Mouse (Mus musculus) midbrain, postnatal 0 days (tissue): ENCODE measurements around the gene Adora3. TPM values are rescaled to one million over a fixed set of nuclear protein-coding genes. Genes with fewer than 3 reads are reported as not detected.

Experiments
- ATAC-seq: fragments of 200-750 bp; cut with Nextera tagmentation; 2 replicates; pipeline ENCODE4 v1.8.0; 2017; ENCODE audit warnings: moderate number of reproducible peaks, mild to moderate bottlenecking, moderate TSS enrichment, moderate library complexity; ENCODE audit not compliant: low FRiP score
- DNase-seq: peaks from one replicate; pipeline ENCODE4 v3.0.0-alpha.2; 2015; ENCODE audit warnings: low spot score
- H3K27ac ChIP-seq: fragments of 300-500 bp; sonication (generic); 2 replicates; pipeline ENCODE4 v1.5.1; 2014; ENCODE audit warnings: low read depth, mild to moderate bottlenecking, low read length, mixed read lengths
- H3K27me3 ChIP-seq: fragments of 300-500 bp; sonication (generic); 2 replicates; pipeline ENCODE4 v1.6.1; 2014; ENCODE audit warnings: low read length, control low read depth, mixed read lengths; ENCODE audit not compliant: insufficient read depth
- H3K36me3 ChIP-seq: fragments of 300-500 bp; sonication (generic); 2 replicates; pipeline ENCODE4 v1.6.1; 2014; ENCODE audit warnings: low read length, control low read depth, mixed read lengths; ENCODE audit not compliant: insufficient read depth
- H3K4me1 ChIP-seq: fragments of 300-500 bp; sonication (generic); 2 replicates; pipeline ENCODE4 v1.6.1; 2014; ENCODE audit warnings: mild to moderate bottlenecking, control low read depth, antibody characterized with exemption, low read length, mixed read lengths; ENCODE audit not compliant: insufficient read depth
- H3K4me2 ChIP-seq: fragments of 300-500 bp; sonication (generic); 2 replicates; pipeline ENCODE4 v1.6.1; 2014; ENCODE audit warnings: low read depth, mild to moderate bottlenecking, low read length, mixed read lengths; ENCODE audit not compliant: poor library complexity, severe bottlenecking
- H3K4me3 ChIP-seq: fragments of 300-500 bp; sonication (generic); 2 replicates; pipeline ENCODE4 v1.5.1; 2014; ENCODE audit warnings: low read depth, mild to moderate bottlenecking, low read length, moderate library complexity
- H3K9ac ChIP-seq: fragments of 300-500 bp; sonication (generic); replicated peaks from 2 replicates; pipeline ENCODE4 v1.6.1; 2014; ENCODE audit warnings: mild to moderate bottlenecking, low read length, moderate library complexity, mixed read lengths; ENCODE audit not compliant: poor library complexity, severe bottlenecking
- H3K9me3 ChIP-seq: fragments of 300-500 bp; sonication (generic); 2 replicates; pipeline ENCODE4 v1.6.1; 2016; ENCODE audit warnings: low read length, control low read depth
- CTCF ChIP-seq: IDR thresholded peaks from 2 replicates; pipeline ENCODE4 v1.5.1; 2016; ENCODE audit warnings: antibody characterized with exemption, mild to moderate bottlenecking
- WGBS: fragments of 180-500 bp; shearing (Covaris S2); extraction: QIAGEN DNeasy Blood & Tissue Kit; methylation state at CpG from one replicate; pipeline ENCODE4 v1.1.7; 2014; 5-methylcytosine and 5-hydroxymethylcytosine counted together
- polyA plus RNA-seq: library from polyadenylated mRNA; unstranded; fragments of >200 nt; fragmentation: Nextera tagmentation; extraction: Ambion mirVana; gene quantifications from 2 replicates; pipeline ENCODE4 v1.2.1, GENCODE M21; 2015
- total RNA-seq: library from RNA; depleted of rRNA; stranded (reverse); fragments of >200 nt; gene quantifications from 2 replicates; pipeline ENCODE4 v1.2.3, GENCODE M21; 2014

The Adora3 gene
- total and polyA plus RNA-seq, 2 experiments from 2014 or later: 0.30 to 0.77 TPM

DNA sequence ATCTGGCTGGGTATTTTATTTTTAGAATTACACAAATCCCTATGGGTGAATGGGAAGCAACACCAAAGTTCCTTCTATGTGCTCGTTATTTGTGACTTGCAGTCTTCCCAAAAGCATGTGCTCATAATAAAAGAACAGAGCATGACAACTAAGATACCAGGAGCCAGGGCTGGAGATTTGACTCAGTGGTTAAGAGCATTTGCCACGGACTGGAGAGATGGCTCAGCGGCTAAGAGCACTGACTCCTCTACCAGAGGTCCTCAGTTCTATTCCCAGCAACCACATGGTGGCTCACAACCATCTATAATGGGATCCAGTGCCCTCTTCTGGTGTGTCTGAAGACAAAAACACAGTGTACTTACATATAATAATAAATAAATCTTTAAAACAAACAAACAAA, 26.2 kb downstream of the Adora3 start:
- TF ChIP-seq CTCF: no peak
- H3K27me3 ChIP-seq: no peaks in the 10 kb centered on the region
- ATAC-seq: no peak
- H3K4me2 ChIP-seq: no peak overlapping the region
- no peak overlapping the region for H3K9ac ChIP-seq
- H3K36me3 ChIP-seq: no peaks in the 10 kb centered on the region
- H3K27ac ChIP-seq: no peak overlapping the region
- WGBS: 76% methylated on average over 3 of the region's 3 CpGs
- H3K9me3 ChIP-seq: no peaks in the 10 kb centered on the region
- no peak for DNase-seq
- no peak overlapping the region for H3K4me3 ChIP-seq
- no peaks in the 10 kb centered on the region for H3K4me1 ChIP-seq

GRCm38 (mm10) chr3:105898325-105898724, 27.7 kb downstream of the Adora3 start:
- H3K27ac ChIP-seq: no peak overlapping the region
- no peaks in the 10 kb centered on the region for H3K36me3 ChIP-seq
- no peaks in the 10 kb centered on the region for H3K27me3 ChIP-seq
- no peak for TF ChIP-seq CTCF
- no peak overlapping the region for H3K9ac ChIP-seq
- no peak overlapping the region for H3K4me3 ChIP-seq
- DNase-seq (no peak), ATAC-seq (no peak)
- no peaks in the 10 kb centered on the region for H3K9me3 ChIP-seq
- WGBS: 88% methylated on average over 2 of the region's 2 CpGs
- no peak overlapping the region for H3K4me2 ChIP-seq
- no peaks in the 10 kb centered on the region for H3K4me1 ChIP-seq

DNA sequence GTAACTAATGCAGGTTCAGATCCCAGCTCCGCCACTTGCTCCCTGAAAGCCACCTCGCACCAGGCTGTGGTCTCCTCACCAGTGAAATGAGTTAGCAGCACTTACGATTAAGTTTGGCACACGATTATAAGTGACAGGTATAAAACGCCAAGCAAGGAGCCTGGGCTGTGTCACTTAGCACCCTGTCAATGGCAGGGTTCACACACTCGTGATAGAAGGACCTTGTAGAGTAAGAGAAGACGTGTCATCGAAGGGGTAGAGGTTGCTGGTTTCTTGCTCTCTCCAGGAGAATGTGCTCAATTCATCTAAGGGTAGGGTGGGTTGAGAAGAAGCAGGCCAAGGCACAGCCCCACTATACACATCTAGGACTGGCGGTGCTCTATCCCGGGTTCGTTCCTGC, 28.2 kb downstream of the Adora3 start:
- Histone ChIP-seq H3K9ac (no peak overlapping the region), H3K4me3 (no peak overlapping the region), H3K9me3 (no peaks in the 10 kb centered on the region), H3K27me3 (no peaks in the 10 kb centered on the region), H3K4me2 (no peak overlapping the region), H3K36me3 (no peaks in the 10 kb centered on the region), H3K4me1 (no peaks in the 10 kb centered on the region), H3K27ac (no peak overlapping the region)
- TF ChIP-seq CTCF: no peak
- 93% methylated on average over 11 of the region's 11 CpGs for WGBS
- ATAC-seq (no peak), DNase-seq (no peak)

GRCm38 (mm10) chr3:105899394-105900147, 28.9 kb downstream of the Adora3 start:
- Histone ChIP-seq H3K27me3 (no peaks in the 10 kb centered on the region), H3K9me3 (no peaks in the 10 kb centered on the region), H3K9ac (no peak overlapping the region), H3K27ac (no peak overlapping the region), H3K4me1 (no peaks in the 10 kb centered on the region), H3K36me3 (no peaks in the 10 kb centered on the region), H3K4me3 (no peak overlapping the region), H3K4me2 (no peak overlapping the region)
- WGBS: 43% methylated on average over 8 of the region's 8 CpGs
- DNase-seq (peak; percentile 84), ATAC-seq (peak; percentile 69)
- TF ChIP-seq CTCF: peak; percentile 95

GRCm38 (mm10) chr3:105900266-105900665, 29.6 kb downstream of the Adora3 start:
- Histone ChIP-seq H3K9ac (no peak overlapping the region), H3K27me3 (no peaks in the 10 kb centered on the region), H3K4me2 (no peak overlapping the region), H3K9me3 (no peaks in the 10 kb centered on the region), H3K27ac (no peak overlapping the region), H3K4me3 (no peak overlapping the region), H3K4me1 (no peaks in the 10 kb centered on the region), H3K36me3 (no peaks in the 10 kb centered on the region)
- DNase-seq (no peak), ATAC-seq (no peak)
- 83% methylated on average over 6 of the region's 6 CpGs for WGBS
- TF ChIP-seq CTCF: no peak

GRCm38 (mm10) chr3:105900716-105901115, 30.1 kb downstream of the Adora3 start:
- 84% methylated on average over 3 of the region's 3 CpGs for WGBS

More at GRCm38 (mm10) chr3:105900716-105901115, 30.1 kb downstream of the Adora3 start:
- Histone ChIP-seq H3K27ac (no peak overlapping the region), H3K36me3 (no peaks in the 10 kb centered on the region), H3K4me2 (no peak overlapping the region), H3K9me3 (no peaks in the 10 kb centered on the region), H3K9ac (no peak overlapping the region), H3K27me3 (no peaks in the 10 kb centered on the region), H3K4me3 (no peak overlapping the region), H3K4me1 (no peaks in the 10 kb centered on the region)
- DNase-seq (no peak), ATAC-seq (no peak)
- no peak for TF ChIP-seq CTCF
